Mouse (Mus musculus) bone marrow macrophage, adult 2 months (primary cell): ENCODE results near the gene Tshz2.

Experiments
- CTCF ChIP-seq: IDR thresholded peaks from 2 replicates; pipeline ENCODE4 v1.5.1; 2012; ENCODE audit warnings: low read depth, mild to moderate bottlenecking, low read length, moderate library complexity
- POLR2A ChIP-seq: IDR thresholded peaks from 2 replicates; pipeline ENCODE4 v1.6.1; 2012; ENCODE audit warnings: mild to moderate bottlenecking, low read depth, low read length, borderline replicate concordance

GRCm38 (mm10) chr2:170031226-170031625, 398.4 kb downstream of the Tshz2 start:
- TF ChIP-seq POLR2A = no peak
- TF ChIP-seq CTCF = no peak
